Mouse (Mus musculus): ENCODE results near the gene Car8. TPM values are rescaled to one million over a fixed set of nuclear protein-coding genes. Genes with fewer than 3 reads are reported as not detected.

Gene Car8
- polyA plus RNA-seq, 1 experiment: 2.1 TPM

- H3K36me3 ChIP-seq (ENCODE audit: control insufficient read depth, insufficient read depth, low read length): no peaks in the 10 kb centered on the region
These were observed 35.5 kb downstream of the Car8 start for GRCm38 (mm10) chr4:8203367-8203766.

GRCm38 (mm10) chr4:8201631-8202030 lies 37.2 kb downstream of the Car8 start:
- DNase-seq: no peak
- Histone ChIP-seq H3K27ac (ENCODE audit: insufficient read depth, low read depth, low read length) (no peak overlapping the region), H3K4me1 (ENCODE audit: control insufficient read depth, insufficient read depth, low read length) (no peaks in the 10 kb centered on the region; the same call in 1 of the 2 replicates), H3K4me3 (ENCODE audit: insufficient read depth, low read depth, low read length) (no peak overlapping the region), H3K27me3 (replicated peaks; ENCODE audit: control insufficient read depth, insufficient read depth, low read length) (no peaks in the 10 kb centered on the region), H3K36me3 (ENCODE audit: control insufficient read depth, insufficient read depth, low read length) (no peaks in the 10 kb centered on the region)
- TF ChIP-seq POLR2A (IDR thresholded peaks at IDR 0.05; ENCODE audit: low read depth, low read length) (no peak), CTCF (conservative IDR thresholded peaks at IDR 0.05; ENCODE audit: insufficient read depth, insufficient read length, low read depth, low read length) (no peak)
- WGBS: 85% methylated on average over 2 of the region's 2 CpGs

More at GRCm38 (mm10) chr4:8203367-8203766, 35.5 kb downstream of the Car8 start:
- no peak for DNase-seq
- 53% methylated on average over 1 of the region's 1 CpGs for WGBS
- no peak overlapping the region for H3K27ac ChIP-seq (ENCODE audit: insufficient read depth, low read depth, low read length)
- H3K4me1 ChIP-seq (ENCODE audit: control insufficient read depth, insufficient read depth, low read length): no peaks in the 10 kb centered on the region; the same call in 1 of the 2 replicates
- no peak for TF ChIP-seq POLR2A (IDR thresholded peaks at IDR 0.05; ENCODE audit: low read depth, low read length)
- no peak for TF ChIP-seq CTCF (conservative IDR thresholded peaks at IDR 0.05; ENCODE audit: insufficient read depth, insufficient read length, low read depth, low read length)
- no peaks in the 10 kb centered on the region for H3K27me3 ChIP-seq (replicated peaks; ENCODE audit: control insufficient read depth, insufficient read depth, low read length)
- H3K4me3 ChIP-seq (ENCODE audit: insufficient read depth, low read depth, low read length): no peak overlapping the region

- H3K27ac ChIP-seq (ENCODE audit: insufficient read depth, low read depth, low read length): no peak overlapping the region
- no peak overlapping the region for H3K4me3 ChIP-seq (ENCODE audit: insufficient read depth, low read depth, low read length)
- no peaks in the 10 kb centered on the region; the same call in 1 of the 2 replicates for H3K4me1 ChIP-seq (ENCODE audit: control insufficient read depth, insufficient read depth, low read length)
- 63% methylated on average over 5 of the region's 5 CpGs for WGBS
- peak; percentile 77 for DNase-seq
- H3K27me3 ChIP-seq (replicated peaks; ENCODE audit: control insufficient read depth, insufficient read depth, low read length): no peaks in the 10 kb centered on the region
- H3K36me3 ChIP-seq (ENCODE audit: control insufficient read depth, insufficient read depth, low read length): no peaks in the 10 kb centered on the region
- TF ChIP-seq CTCF (conservative IDR thresholded peaks at IDR 0.05; ENCODE audit: insufficient read depth, insufficient read length, low read depth, low read length): no peak
- TF ChIP-seq POLR2A (IDR thresholded peaks at IDR 0.05; ENCODE audit: low read depth, low read length): no peak
These were observed 38.8 kb downstream of the Car8 start for GRCm38 (mm10) chr4:8200081-8200480.

GRCm38 (mm10) chr4:8198033-8198432 lies 40.8 kb downstream of the Car8 start:
- DNase-seq: peak; percentile 71
- H3K4me1 ChIP-seq (ENCODE audit: control insufficient read depth, insufficient read depth, low read length): no peaks in the 10 kb centered on the region; the same call in 1 of the 2 replicates

GRCm38 (mm10) chr4:8190441-8190840 lies 48.4 kb downstream of the Car8 start:
- WGBS: 68% methylated on average over 4 of the region's 4 CpGs
- Histone ChIP-seq H3K4me3 (ENCODE audit: insufficient read depth, low read depth, low read length) (no peak overlapping the region), H3K27me3 (replicated peaks; ENCODE audit: control insufficient read depth, insufficient read depth, low read length) (no peaks in the 10 kb centered on the region), H3K4me1 (ENCODE audit: control insufficient read depth, insufficient read depth, low read length) (no peaks in the 10 kb centered on the region), H3K27ac (ENCODE audit: insufficient read depth, low read depth, low read length) (no peak overlapping the region), H3K36me3 (ENCODE audit: control insufficient read depth, insufficient read depth, low read length) (no peaks in the 10 kb centered on the region)
- peak; percentile 29 for DNase-seq
- TF ChIP-seq CTCF (conservative IDR thresholded peaks at IDR 0.05; ENCODE audit: insufficient read depth, insufficient read length, low read depth, low read length) (peak; percentile 50), POLR2A (IDR thresholded peaks at IDR 0.05; ENCODE audit: low read depth, low read length) (no peak)

More at GRCm38 (mm10) chr4:8198033-8198432, 40.8 kb downstream of the Car8 start:
- no peaks in the 10 kb centered on the region for H3K27me3 ChIP-seq (replicated peaks; ENCODE audit: control insufficient read depth, insufficient read depth, low read length)
- H3K4me3 ChIP-seq (ENCODE audit: insufficient read depth, low read depth, low read length): no peak overlapping the region
- H3K36me3 ChIP-seq (ENCODE audit: control insufficient read depth, insufficient read depth, low read length): no peaks in the 10 kb centered on the region
- no peak for TF ChIP-seq CTCF (conservative IDR thresholded peaks at IDR 0.05; ENCODE audit: insufficient read depth, insufficient read length, low read depth, low read length)
- no peak for TF ChIP-seq POLR2A (IDR thresholded peaks at IDR 0.05; ENCODE audit: low read depth, low read length)
- H3K27ac ChIP-seq (ENCODE audit: insufficient read depth, low read depth, low read length): no peak overlapping the region
- WGBS: 55% methylated on average over 5 of the region's 5 CpGs

- H3K27me3 ChIP-seq (replicated peaks; ENCODE audit: control insufficient read depth, insufficient read depth, low read length): no peaks in the 10 kb centered on the region
- no peak for DNase-seq
- H3K27ac ChIP-seq (ENCODE audit: insufficient read depth, low read depth, low read length): no peak overlapping the region
- no peak overlapping the region for H3K4me3 ChIP-seq (ENCODE audit: insufficient read depth, low read depth, low read length)
- TF ChIP-seq POLR2A (IDR thresholded peaks at IDR 0.05; ENCODE audit: low read depth, low read length) (no peak), CTCF (conservative IDR thresholded peaks at IDR 0.05; ENCODE audit: insufficient read depth, insufficient read length, low read depth, low read length) (no peak)
- WGBS: 78% methylated on average over 8 of the region's 8 CpGs
- H3K36me3 ChIP-seq (ENCODE audit: control insufficient read depth, insufficient read depth, low read length): no peaks in the 10 kb centered on the region
- no peaks in the 10 kb centered on the region for H3K4me1 ChIP-seq (ENCODE audit: control insufficient read depth, insufficient read depth, low read length)
These were observed 51.7 kb downstream of the Car8 start for GRCm38 (mm10) chr4:8186921-8187687.

- Histone ChIP-seq H3K4me3 (ENCODE audit: insufficient read depth, low read depth, low read length) (no peak overlapping the region), H3K36me3 (ENCODE audit: control insufficient read depth, insufficient read depth, low read length) (no peaks in the 10 kb centered on the region), H3K4me1 (ENCODE audit: control insufficient read depth, insufficient read depth, low read length) (no peaks in the 10 kb centered on the region), H3K27me3 (replicated peaks; ENCODE audit: control insufficient read depth, insufficient read depth, low read length) (no peaks in the 10 kb centered on the region), H3K27ac (ENCODE audit: insufficient read depth, low read depth, low read length) (no peak overlapping the region)
- no peak for TF ChIP-seq CTCF (conservative IDR thresholded peaks at IDR 0.05; ENCODE audit: insufficient read depth, insufficient read length, low read depth, low read length)
- no peak for TF ChIP-seq POLR2A (IDR thresholded peaks at IDR 0.05; ENCODE audit: low read depth, low read length)
- peak; percentile 11 for DNase-seq
- WGBS: 76% methylated on average over 4 of the region's 4 CpGs
These were observed 58.3 kb downstream of the Car8 start for GRCm38 (mm10) chr4:8180576-8180975.
